Mouse (Mus musculus) thymus, adult 2 months (tissue): ENCODE data around the gene Tbx3.

ENCODE experiments used
- CTCF ChIP-seq: fragments of 200-500 bp; IDR thresholded peaks from 2 replicates; pipeline ENCODE4 v1.5.1; 2012; ENCODE audit warnings: mild to moderate bottlenecking, control low read depth, low read length, moderate library complexity, borderline replicate concordance; ENCODE audit not compliant: control insufficient read depth, poor library complexity, insufficient read depth; ENCODE audit errors: extremely low read depth
- POLR2A ChIP-seq: fragments of 200-500 bp; IDR thresholded peaks from 2 replicates; pipeline ENCODE4 v1.6.1; 2012; ENCODE audit warnings: mild to moderate bottlenecking, low read length, control low read depth, moderate library complexity; ENCODE audit not compliant: control insufficient read depth, poor library complexity, insufficient read depth; ENCODE audit errors: extremely low read depth

- TF ChIP-seq POLR2A (no peak), CTCF (no peak)
Observed at GRCm38 (mm10) chr5:119656856-119657255, 13.6 kb upstream of the Tbx3 start.
